Mouse (Mus musculus) heart, postnatal 25 days (tissue): ENCODE results near the gene Krt83. TPM values are rescaled to one million over a fixed set of nuclear protein-coding genes. Genes with fewer than 3 reads are reported as not detected.
A peak's percentile ranks its signal among the peaks of the same experiment; 100 is the strongest.

Experiments used
- DNase-seq: peaks from one replicate; pipeline ENCODE4 v3.0.0; 2022; ENCODE audit warnings: low spot score
- intact Hi-C: fragments of 180-260 bp; cut with DNase I; formaldehyde crosslinking; loops from one replicate; pipeline ENCODE4 v1.15.1; 2025
- total RNA-seq, 2 experiments: library from RNA; stranded (reverse); gene quantifications; 2 replicates each; pipeline ENCODE4 v1.2.3; 2021

The Krt83 gene
- total RNA-seq, 2 experiments from 2014 or later, result not detected

- no peak for DNase-seq
- intact Hi-C loops, result no loop called here
Observed at GRCm38 (mm10) chr15:101479666-101480060, 11.6 kb downstream of the Krt83 start.

- DNase-seq, result no peak
- intact Hi-C loops, result no loop called here
Observed at GRCm38 (mm10) chr15:101479007-101479665, 12.2 kb downstream of the Krt83 start.

- DNase-seq, result no peak
Observed at GRCm38 (mm10) chr15:101472952-101473528, 18.3 kb downstream of the Krt83 start, which contains the start of gene Krt86. Gene Krt86 (plus strand): TSS chr15:101473478.

GRCm38 (mm10) chr15:101469093-101469492 lies 22.2 kb downstream of the Krt83 start:
- no peak for DNase-seq
- intact Hi-C loops, result no loop called here

More at GRCm38 (mm10) chr15:101472952-101473528, 18.3 kb downstream of the Krt83 start, which contains the start of gene Krt86:
- intact Hi-C loops, result no loop called here

GRCm38 (mm10) chr15:101463651-101464050 lies 27.7 kb downstream of the Krt83 start, which contains the start of gene Krt81:
Gene Krt81 (minus strand): TSS chr15:101463751.
- intact Hi-C loops, result no loop called here

GRCm38 (mm10) chr15:101459283-101459682 lies 32.0 kb downstream of the Krt83 start:
- intact Hi-C loops, result no loop called here
- DNase-seq, result no peak

More at GRCm38 (mm10) chr15:101463651-101464050, 27.7 kb downstream of the Krt83 start, which contains the start of gene Krt81:
- no peak for DNase-seq

- DNase-seq, result no peak
- intact Hi-C loops, result no loop called here
Observed at GRCm38 (mm10) chr15:101458361-101458930, 32.9 kb downstream of the Krt83 start.

- no peak for DNase-seq
- intact Hi-C loops, result no loop called here
Observed at GRCm38 (mm10) chr15:101455891-101456290, 35.4 kb downstream of the Krt83 start.

GRCm38 (mm10) chr15:101455292-101455691 lies 36.0 kb downstream of the Krt83 start:
- intact Hi-C loops, result no loop called here
- no peak for DNase-seq

GRCm38 (mm10) chr15:101454774-101455173 lies 36.5 kb downstream of the Krt83 start:
- intact Hi-C loops, result no loop called here
- DNase-seq, result no peak

GRCm38 (mm10) chr15:101453093-101453736 lies 38.1 kb downstream of the Krt83 start:
- intact Hi-C loops, result loop anchor here (2.0 kb wide), 1 partner anchor 112 kb away; no protein-coding TSS in a partner anchor
- DNase-seq, result peak; percentile 57

- DNase-seq, result no peak
- intact Hi-C loops, result no loop called here
Observed at GRCm38 (mm10) chr15:101447444-101447843, 43.9 kb downstream of the Krt83 start, which contains the start of gene Krt88. Gene Krt88 (plus strand): TSS chr15:101447744.

GRCm38 (mm10) chr15:101446572-101446971 lies 44.7 kb downstream of the Krt83 start:
- DNase-seq, result no peak
- intact Hi-C loops, result no loop called here

- intact Hi-C loops, result no loop called here
Observed at GRCm38 (mm10) chr15:101440837-101441236, 50.5 kb downstream of the Krt83 start.

GRCm38 (mm10) chr15:101438555-101438954 lies 52.8 kb downstream of the Krt83 start, which contains the start of gene Krt87:
Gene Krt87 (minus strand): TSS chr15:101438804.
- DNase-seq, result no peak
- intact Hi-C loops, result no loop called here

More at GRCm38 (mm10) chr15:101440837-101441236, 50.5 kb downstream of the Krt83 start:
- no peak for DNase-seq

GRCm38 (mm10) chr15:101436611-101437010 lies 54.7 kb downstream of the Krt83 start:
- no peak for DNase-seq
- intact Hi-C loops, result no loop called here
